Mouse (Mus musculus) kidney, adult 2 months (tissue): ENCODE measurements around the gene Abtb2.

ENCODE experiments used
- CTCF ChIP-seq: fragments of 200-500 bp; conservative IDR thresholded peaks from 2 replicates; pipeline ENCODE4 v1.5.1; 2011; ENCODE audit warnings: low read depth, mild to moderate bottlenecking, control low read depth, low read length, moderate library complexity, mixed read lengths; ENCODE audit not compliant: insufficient read depth, insufficient read length
- POLR2A ChIP-seq: fragments of 200-500 bp; IDR thresholded peaks from one replicate; pipeline ENCODE4 v1.6.1; 2011; ENCODE audit warnings: low read depth, low read length, control low read depth

GRCm38 (mm10) chr2:103746761-103747160 is 180.7 kb downstream of the Abtb2 start:
- no peak for TF ChIP-seq POLR2A
- no peak for TF ChIP-seq CTCF
